8 mouse cellular contexts compared by ENCODE assay signal in genomic region chr17:24653967-24654710, GRCm38 (mm10). TPM values are rescaled to one million over a fixed set of nuclear protein-coding genes. Genes with fewer than 3 reads are reported as not detected.
DNase-seq lines count a peak whose midpoint lies in the region; ATAC-seq and TF ChIP-seq lines count a peak whose summit lies in the region.

No protein-coding gene starts in this region.

- intact Hi-C loops in left cerebral cortex, postnatal 14 days (cut with DNase I), result loop anchor here (5.0 kb wide), 1 partner anchor 112 kb away; no protein-coding TSS in a partner anchor
- intact Hi-C loops in gastrocnemius, adult 2 months (cut with DNase I), result loop anchor here (1.0 to 2.0 kb wide), 2 partner anchors 114 to 125 kb away; no protein-coding TSS in a partner anchor

- peak; percentile 47 to 70 for DNase-seq in left cerebral cortex, postnatal 14 days (ENCODE audit: low spot score in 2 of 2)
- no peak for DNase-seq in left cerebral cortex, adult 8-10 months (ENCODE audit: low spot score in 2 of 2)
- peak; percentile 77 to 80 for DNase-seq in cerebellum, postnatal 36 days
- DNase-seq in gastrocnemius, adult 2 months, result peak; percentile 80
- peak; percentile 89 for DNase-seq in midbrain, embryonic 14.5 days
- peak; percentile 71 to 89 for DNase-seq in spleen, postnatal 4 days (ENCODE audit: low spot score in 2 of 2)

- H3K4me2 ChIP-seq in hindbrain, embryonic 16.5 days (ENCODE audit: low read length), result peak overlapping the region; percentile 53
- peak overlapping the region; percentile 51 for H3K4me2 ChIP-seq in limb, embryonic 15.5 days
- peak overlapping the region; percentile 48 for H3K4me2 ChIP-seq in midbrain, embryonic 14.5 days (ENCODE audit: low read length)

- peaks cover 18% of the 10 kb centered on the region for H3K27me3 ChIP-seq in hindbrain, embryonic 16.5 days (replicated peaks; ENCODE audit: control insufficient read depth, insufficient read depth, low read length)
- H3K27me3 ChIP-seq in limb, embryonic 15.5 days, result peaks cover 29% of the 10 kb centered on the region
- peaks cover 35% of the 10 kb centered on the region for H3K27me3 ChIP-seq in midbrain, embryonic 14.5 days (ENCODE audit: control insufficient read depth, insufficient read depth, low read length)

- H3K36me3 ChIP-seq in hindbrain, embryonic 16.5 days (ENCODE audit: control insufficient read depth, insufficient read depth, low read length), result no peaks in the 10 kb centered on the region
- H3K36me3 ChIP-seq in limb, embryonic 15.5 days, result no peaks in the 10 kb centered on the region
- H3K36me3 ChIP-seq in midbrain, embryonic 14.5 days (ENCODE audit: control insufficient read depth, insufficient read depth, low read length), result no peaks in the 10 kb centered on the region

- peak; percentile 54; the same call in 1 of the 2 replicates for ATAC-seq in hindbrain, embryonic 16.5 days
- ATAC-seq in limb, embryonic 15.5 days (ENCODE audit: insufficient number of reproducible peaks, low FRiP score, low TSS enrichment, low read depth), result 0 out of 2 replicates have a peak, but pooled peaks have one; percentile 36
- ATAC-seq in midbrain, embryonic 14.5 days (ENCODE audit: low FRiP score, low TSS enrichment), result no peak; the same call in 1 of the 2 replicates

- peaks cover 20% of the 10 kb centered on the region for H3K4me1 ChIP-seq in hindbrain, embryonic 16.5 days (ENCODE audit: control insufficient read depth, insufficient read depth, low read depth, low read length)
- H3K4me1 ChIP-seq in limb, embryonic 15.5 days, result peaks cover 29% of the 10 kb centered on the region
- peaks cover 11% of the 10 kb centered on the region; the same call in 1 of the 2 replicates for H3K4me1 ChIP-seq in midbrain, embryonic 14.5 days (ENCODE audit: control insufficient read depth, insufficient read depth, low read length)

- 0 out of 2 replicates have a peak overlapping the region, but pooled peaks have one; percentile 16 for H3K27ac ChIP-seq in gastrocnemius, adult 2 months
- H3K27ac ChIP-seq in hindbrain, embryonic 16.5 days (ENCODE audit: low read depth, low read length), result no peak overlapping the region
- peak overlapping the region; percentile 44; the same call in 1 of the 2 replicates for H3K27ac ChIP-seq in limb, embryonic 15.5 days
- H3K27ac ChIP-seq in midbrain, embryonic 14.5 days (replicated peaks; ENCODE audit: low read depth, low read length), result no peak overlapping the region

- WGBS in hindbrain, embryonic 16.5 days, result 4% methylated on average over 19 of the region's 19 CpGs
- whole genome bisulfite sequencing in limb, embryonic 15.5 days, result 4% methylated on average over 19 of the region's 19 CpGs
- 6% methylated on average over 19 of the region's 19 CpGs for WGBS in midbrain, embryonic 14.5 days

- peak; percentile 92 for TF ChIP-seq CTCF in gastrocnemius, adult 2 months (IDR thresholded peaks at IDR 0.05)

- no peaks in the 10 kb centered on the region for H3K9me3 ChIP-seq in hindbrain, embryonic 16.5 days (ENCODE audit: control insufficient read depth, low read length)
- no peaks in the 10 kb centered on the region for H3K9me3 ChIP-seq in limb, embryonic 15.5 days
- no peaks in the 10 kb centered on the region for H3K9me3 ChIP-seq in midbrain, embryonic 14.5 days (ENCODE audit: control insufficient read depth, low read length)

- H3K4me3 ChIP-seq in gastrocnemius, adult 2 months, result peak overlapping the region; percentile 54
- H3K4me3 ChIP-seq in hindbrain, embryonic 16.5 days (ENCODE audit: low read length), result peak overlapping the region; percentile 19
- H3K4me3 ChIP-seq in limb, embryonic 15.5 days, result peak overlapping the region; percentile 32
- peak overlapping the region; percentile 17; the same call in 1 of the 2 replicates for H3K4me3 ChIP-seq in midbrain, embryonic 14.5 days (replicated peaks; ENCODE audit: low read depth, low read length)

- peak overlapping the region; percentile 24; the same call in 1 of the 2 replicates for H3K9ac ChIP-seq in hindbrain, embryonic 16.5 days (ENCODE audit: low read depth, low read length)
- H3K9ac ChIP-seq in limb, embryonic 15.5 days, result no peak overlapping the region
- H3K9ac ChIP-seq in midbrain, embryonic 14.5 days (replicated peaks; ENCODE audit: low read length), result peak overlapping the region; percentile 23; the same call in 1 of the 2 replicates

RNA-seq across cellular contexts. Expression of gene Slc9a3r2, which starts 4.0 kb away (rescaled TPM):
- 10 to 100 TPM; 52.6 to 53.0 TPM for total RNA-seq in left cerebral cortex, postnatal 14 days (2021)
- total RNA-seq in left cerebral cortex, adult 8-10 months (2022), result 10 to 100 TPM; 41.0 to 47.7 (median 42.0) TPM
- 10 to 100 TPM; 27.8 to 52.9 TPM for total RNA-seq in gastrocnemius, adult 2 months (2021)
- polyA plus RNA-seq in hindbrain, embryonic 16.5 days (2015; fragmentation: Nextera tagmentation; extraction: Ambion mirVana), result 60.8 TPM in 2 replicates
- 56.5 and 57.7 TPM in 2 replicates for polyA plus RNA-seq in limb, embryonic 15.5 days (2015; fragmentation: Nextera tagmentation; extraction: Ambion mirVana)
- polyA plus RNA-seq in midbrain, embryonic 14.5 days (2014; fragmentation: Nextera tagmentation; extraction: Ambion mirVana), result 36.7 and 39.2 TPM in 2 replicates

RNA-seq across cellular contexts. Expression of gene Npw, which starts 4.1 kb away (rescaled TPM):
- 1 to 10 TPM in 1 of 2 experiments, under 1 TPM in 1; 0.95 to 1.4 TPM for total RNA-seq in left cerebral cortex, postnatal 14 days (2021)
- under 1 TPM in 1 of 4 experiments, not detected in 3; 0.63 TPM for total RNA-seq in left cerebral cortex, adult 8-10 months (2022)
- not detected for total RNA-seq in gastrocnemius, adult 2 months (2021)
- polyA plus RNA-seq in hindbrain, embryonic 16.5 days (2015; fragmentation: Nextera tagmentation; extraction: Ambion mirVana), result 0.54 and 0.75 TPM in 2 replicates
- not detected in 2 replicates for polyA plus RNA-seq in limb, embryonic 15.5 days (2015; fragmentation: Nextera tagmentation; extraction: Ambion mirVana)
- polyA plus RNA-seq in midbrain, embryonic 14.5 days (2014; fragmentation: Nextera tagmentation; extraction: Ambion mirVana), result not detected in 2 replicates

RNA-seq across cellular contexts. Expression of gene Zfp598, which starts 15.3 kb away (rescaled TPM):
- 10 to 100 TPM; 37.9 to 39.3 TPM for total RNA-seq in left cerebral cortex, postnatal 14 days (2021)
- 10 to 100 TPM; 30.4 to 40.9 (median 36.1) TPM for total RNA-seq in left cerebral cortex, adult 8-10 months (2022)
- 10 to 100 TPM; 22.1 to 24.5 TPM for total RNA-seq in gastrocnemius, adult 2 months (2021)
- 10.8 and 18.7 TPM in 2 replicates for polyA plus RNA-seq in hindbrain, embryonic 16.5 days (2015; fragmentation: Nextera tagmentation; extraction: Ambion mirVana)
- polyA plus RNA-seq in limb, embryonic 15.5 days (2015; fragmentation: Nextera tagmentation; extraction: Ambion mirVana), result 21.4 and 22.1 TPM in 2 replicates
- 22.8 and 24.5 TPM in 2 replicates for polyA plus RNA-seq in midbrain, embryonic 14.5 days (2014; fragmentation: Nextera tagmentation; extraction: Ambion mirVana)

RNA-seq across cellular contexts. Expression of gene Nthl1, which starts 21.7 kb away (rescaled TPM):
- 1 to 10 TPM; 4.4 to 5.0 TPM for total RNA-seq in left cerebral cortex, postnatal 14 days (2021)
- 1 to 10 TPM; 5.7 to 7.0 (median 6.1) TPM for total RNA-seq in left cerebral cortex, adult 8-10 months (2022)
- total RNA-seq in gastrocnemius, adult 2 months (2021), result 1 to 10 TPM; 2.6 to 3.4 TPM
- polyA plus RNA-seq in hindbrain, embryonic 16.5 days (2015; fragmentation: Nextera tagmentation; extraction: Ambion mirVana), result 9.6 and 9.9 TPM in 2 replicates
- 20.9 and 21.3 TPM in 2 replicates for polyA plus RNA-seq in limb, embryonic 15.5 days (2015; fragmentation: Nextera tagmentation; extraction: Ambion mirVana)
- 6.5 and 8.9 TPM in 2 replicates for polyA plus RNA-seq in midbrain, embryonic 14.5 days (2014; fragmentation: Nextera tagmentation; extraction: Ambion mirVana)

RNA-seq across cellular contexts. Expression of gene Tsc2, which starts 21.7 kb away (rescaled TPM):
- total RNA-seq in left cerebral cortex, postnatal 14 days (2021), result 100 to 1,000 TPM; 122 to 130 TPM
- total RNA-seq in left cerebral cortex, adult 8-10 months (2022), result 100 to 1,000 TPM; 123 to 148 (median 137) TPM
- total RNA-seq in gastrocnemius, adult 2 months (2021), result 10 to 100 TPM; 84.9 to 90.4 TPM
- polyA plus RNA-seq in hindbrain, embryonic 16.5 days (2015; fragmentation: Nextera tagmentation; extraction: Ambion mirVana), result 65.8 and 80.9 TPM in 2 replicates
- 49.9 and 54.0 TPM in 2 replicates for polyA plus RNA-seq in limb, embryonic 15.5 days (2015; fragmentation: Nextera tagmentation; extraction: Ambion mirVana)
- polyA plus RNA-seq in midbrain, embryonic 14.5 days (2014; fragmentation: Nextera tagmentation; extraction: Ambion mirVana), result 79.5 and 89.5 TPM in 2 replicates

Comparison
In these comparisons a context has a peak if more than half of its experiments do, and no peak if none do; other contexts are left out.
1. DNase-seq: peak in left cerebral cortex, postnatal 14 days (2 of 2), cerebellum, postnatal 36 days (2 of 2), gastrocnemius, adult 2 months (single experiment), midbrain, embryonic 14.5 days (single experiment) and spleen, postnatal 4 days (2 of 2); none in left cerebral cortex, adult 8-10 months (0 of 2).
2. H3K27ac ChIP-seq: peak in gastrocnemius, adult 2 months (single experiment) and limb, embryonic 15.5 days (single experiment); none in hindbrain, embryonic 16.5 days (single experiment) and midbrain, embryonic 14.5 days (single experiment).
3. Peak in every context shown above with its lines, with median percentiles within 50 percentile points of each other: H3K4me3 ChIP-seq and H3K4me2 ChIP-seq.